Comparison of ENCODE assay signal across 27 mouse cellular contexts in the genomic region with DNA sequence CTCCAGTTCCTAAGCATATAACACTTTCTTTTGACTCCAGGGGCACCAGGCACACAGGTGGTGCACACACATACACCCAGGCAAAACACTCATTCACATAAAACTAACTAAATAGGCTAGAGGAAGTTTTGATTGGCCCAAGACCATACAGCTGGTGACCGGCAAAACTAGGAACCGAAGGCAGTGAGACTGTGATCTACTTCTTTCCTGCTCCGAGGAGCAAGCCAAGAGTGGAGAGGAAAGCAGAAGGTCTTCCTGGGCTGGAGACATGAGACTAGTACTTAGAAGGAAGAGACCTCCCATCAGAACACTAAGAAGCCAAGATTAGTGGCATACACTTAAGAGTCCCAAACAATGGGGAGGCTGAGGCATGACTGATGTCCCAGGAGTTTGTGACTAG. TPM values are rescaled to one million over a fixed set of nuclear protein-coding genes. Genes with fewer than 3 reads are reported as not detected.
A peak's percentile ranks its signal among the peaks of the same experiment; 100 is the strongest.
DNase-seq lines count a peak whose midpoint lies in the region; ATAC-seq and TF ChIP-seq lines count a peak whose summit lies in the region.
"Had no signal": no experiment of that assay in that cellular context is flagged by ENCODE, and none has a peak within 500 bp of the region (broad histone marks: within the 10 kb centered on the region; RNA-seq: fewer than 3 reads in every experiment).

No protein-coding gene starts in this region.

- H3K4me1 ChIP-seq in heart, embryonic 11.5 days (ENCODE audit: control insufficient read depth, insufficient read depth, low read length) = peaks cover 21% of the 10 kb centered on the region
- H3K4me1 ChIP-seq in liver, adult 2 months (ENCODE audit: control insufficient read depth, insufficient read depth, low read length) = peaks cover 6% of the 10 kb centered on the region

- TF ChIP-seq CTCF in liver, adult 2 months (IDR thresholded peaks at IDR 0.05; ENCODE audit: low read depth, low read length) = no peak

- no peak overlapping the region for H3K27ac ChIP-seq in heart, embryonic 11.5 days (ENCODE audit: low read depth, low read length)
- 0 out of 2 replicates have a peak overlapping the region, but pooled peaks have one; percentile 19 for H3K27ac ChIP-seq in liver, adult 2 months (replicated peaks; ENCODE audit: insufficient read depth, low read depth, low read length)
- H3K27ac ChIP-seq: embryonic facial prominence, embryonic 13.5 days; embryonic facial prominence, embryonic 15.5 days; forebrain, embryonic 10.5 days; forebrain, embryonic 12.5 days had no signal

- no peak overlapping the region for H3K4me3 ChIP-seq in heart, embryonic 11.5 days (ENCODE audit: low read depth, low read length)
- no peak overlapping the region for H3K4me3 ChIP-seq in liver, adult 2 months (ENCODE audit: insufficient read depth, low read depth, low read length)
- H3K4me3 ChIP-seq: embryonic facial prominence, embryonic 13.5 days; embryonic facial prominence, embryonic 15.5 days; erythroblast, embryonic 14.5 days; forebrain, embryonic 10.5 days; forebrain, embryonic 12.5 days had no signal

- no peak for ATAC-seq in heart, embryonic 11.5 days (replicated peaks; ENCODE audit: insufficient number of reproducible peaks, low FRiP score, low TSS enrichment)
- ATAC-seq: forebrain, embryonic 14.5 days had no signal

- peaks cover 26% of the 10 kb centered on the region for H3K36me3 ChIP-seq in heart, embryonic 11.5 days (ENCODE audit: control insufficient read depth, insufficient read depth, low read length)
- H3K36me3 ChIP-seq in liver, adult 2 months (ENCODE audit: control insufficient read depth, insufficient read depth, low read length) = peaks cover under 1% of the 10 kb centered on the region; the same call in 1 of the 2 replicates

- H3K4me2 ChIP-seq in heart, embryonic 11.5 days = no peak overlapping the region
- H3K4me2 ChIP-seq: embryonic facial prominence, embryonic 13.5 days; embryonic facial prominence, embryonic 15.5 days; forebrain, embryonic 12.5 days had no signal

- peaks cover 7% of the 10 kb centered on the region; the same call in 1 of the 2 replicates for H3K79me2 ChIP-seq in liver, adult 2 months (ENCODE audit: control insufficient read depth, insufficient read depth, low read length)

- WGBS in heart, embryonic 11.5 days (ENCODE audit: insufficient replicate concordance) = 66% methylated on average over 3 of the region's 3 CpGs
- 71% methylated on average over 3 of the region's 3 CpGs for WGBS in liver, adult 2 months

- TF ChIP-seq POLR2A in liver, adult 2 months (IDR thresholded peaks at IDR 0.05; ENCODE audit: extremely low read depth, insufficient read depth, low read length) = no peak

- H3K9ac ChIP-seq in heart, embryonic 11.5 days (ENCODE audit: low read depth, low read length) = no peak overlapping the region
- H3K9ac ChIP-seq in liver, adult 2 months (ENCODE audit: low read depth, low read length) = no peak overlapping the region
- H3K9ac ChIP-seq: embryonic facial prominence, embryonic 13.5 days; embryonic facial prominence, embryonic 15.5 days; forebrain, embryonic 12.5 days had no signal

- peak; percentile 36 to 47 for DNase-seq in heart, adult 18-20 months
- DNase-seq in heart, adult 8-10 months (ENCODE audit: low spot score) = peak; percentile 45
- no peak for DNase-seq in heart, postnatal 14 days
- no peak for DNase-seq in liver, adult 2 months (ENCODE audit: extremely low read depth, low read depth, low spot score)
- DNase-seq in liver = no peak
- DNase-seq: adrenal gland, adult 2 months; adrenal gland, postnatal 10 days; adrenal gland, postnatal 25 days; cerebellum, adult 11 months; cerebellum, adult 18-20 months; cerebellum, adult 8-10 months; cerebellum, adult 9-11 months; cerebellum, postnatal 14 days; cerebellum, postnatal 36 days; embryo, embryonic 11 days had no signal

- no peaks in the 10 kb centered on the region for H3K9me3 ChIP-seq in heart, embryonic 11.5 days (replicated peaks; ENCODE audit: control insufficient read depth, low read length)
- H3K9me3 ChIP-seq: embryonic facial prominence, embryonic 13.5 days; embryonic facial prominence, embryonic 15.5 days; forebrain, embryonic 12.5 days had no signal

- intact Hi-C loops in heart, postnatal 14 days (cut with DNase I) = no loop called here

- H3K27me3 ChIP-seq in heart, embryonic 11.5 days (ENCODE audit: control insufficient read depth, insufficient read depth, low read length) = peaks cover 7% of the 10 kb centered on the region; the same call in 1 of the 2 replicates
- no peaks in the 10 kb centered on the region for H3K27me3 ChIP-seq in liver, adult 2 months (ENCODE audit: control insufficient read depth, insufficient read depth, low read length)
- H3K27me3 ChIP-seq: embryonic facial prominence, embryonic 15.5 days had no signal

RNA-seq across cellular contexts. Expression of a gene that starts 8.5 kb away (rescaled TPM):
- 1 to 10 TPM; 7.7 to 8.6 TPM for total RNA-seq in heart, adult 18-20 months (2021)
- 4.4 and 5.9 TPM in 2 replicates for polyA plus RNA-seq in heart, embryonic 11.5 days (2014; fragmentation: Nextera tagmentation; extraction: Ambion mirVana)
- total RNA-seq in heart, adult 8-10 months (2022) = 1 to 10 TPM; 7.4 to 9.5 (median 7.9) TPM
- total RNA-seq in heart, postnatal 14 days (2021) = 10 to 100 TPM; 11.6 to 11.9 TPM
- 1.2 and 1.8 TPM in 2 replicates for total RNA-seq in liver, adult 2 months (2014; rRNA removed)
- polyA plus RNA-seq in liver, adult 2 months (2012; rRNA removed) = 2.5 and 3.2 TPM in 2 replicates

RNA-seq across cellular contexts. Expression of a gene that starts 8.9 kb away (rescaled TPM):
- total RNA-seq in heart, adult 18-20 months (2021) = 10 to 100 TPM; 13.4 to 14.7 TPM
- 26.3 and 27.2 TPM in 2 replicates for polyA plus RNA-seq in heart, embryonic 11.5 days (2014; fragmentation: Nextera tagmentation; extraction: Ambion mirVana)
- total RNA-seq in heart, adult 8-10 months (2022) = 10 to 100 TPM; 11.3 to 14.0 (median 13.2) TPM
- total RNA-seq in heart, postnatal 14 days (2021) = 10 to 100 TPM; 18.6 TPM
- 6.7 and 7.9 TPM in 2 replicates for total RNA-seq in liver, adult 2 months (2014; rRNA removed)
- polyA plus RNA-seq in liver, adult 2 months (2012; rRNA removed) = 16.2 and 20.0 TPM in 2 replicates

RNA-seq across cellular contexts. Expression of a gene that starts 12.8 kb away (rescaled TPM):
- not detected for total RNA-seq in heart, adult 18-20 months (2021)
- polyA plus RNA-seq in heart, embryonic 11.5 days (2014; fragmentation: Nextera tagmentation; extraction: Ambion mirVana) = not detected in 2 replicates
- total RNA-seq in heart, adult 8-10 months (2022) = under 1 TPM in 1 of 4 experiments, not detected in 3; 0.57 TPM
- total RNA-seq in heart, postnatal 14 days (2021) = under 1 TPM in 1 of 2 experiments, not detected in 1; 0.37 TPM
- not detected in 2 replicates for total RNA-seq in liver, adult 2 months (2014; rRNA removed)
- not detected in 2 replicates for polyA plus RNA-seq in liver, adult 2 months (2012; rRNA removed)
- total RNA-seq: adrenal gland, postnatal 10 days; adrenal gland, postnatal 4 days; common myeloid progenitor, adult 5-6 weeks; MEL had no signal
- polyA plus RNA-seq: C2C12; embryonic facial prominence, embryonic 11.5 days; erythroblast, embryonic 14.5 days; forebrain, embryonic 10.5 days; forebrain, embryonic 12.5 days had no signal

RNA-seq across cellular contexts. Expression of a gene that starts 16.8 kb away (rescaled TPM):
- 1 to 10 TPM in 1 of 2 experiments, under 1 TPM in 1; 0.39 to 1.1 TPM for total RNA-seq in heart, adult 18-20 months (2021)
- polyA plus RNA-seq in heart, embryonic 11.5 days (2014; fragmentation: Nextera tagmentation; extraction: Ambion mirVana) = 0.82 TPM in 1 of 2 replicates, not detected in the other
- under 1 TPM; 0.14 to 0.63 (median 0.52) TPM for total RNA-seq in heart, adult 8-10 months (2022)
- total RNA-seq in heart, postnatal 14 days (2021) = 1 to 10 TPM; 1.3 to 1.7 TPM
- under 0.01 and 0.07 TPM in 2 replicates for total RNA-seq in liver, adult 2 months (2014; rRNA removed)
- polyA plus RNA-seq in liver, adult 2 months (2012; rRNA removed) = 0.39 TPM in 1 of 2 replicates, not detected in the other
- total RNA-seq: MEL had no signal
- polyA plus RNA-seq: erythroblast, embryonic 14.5 days had no signal

RNA-seq across cellular contexts. Expression of a gene that starts 28.9 kb away (rescaled TPM):
- 10 to 100 TPM; 57.4 to 67.4 TPM for total RNA-seq in heart, adult 18-20 months (2021)
- polyA plus RNA-seq in heart, embryonic 11.5 days (2014; fragmentation: Nextera tagmentation; extraction: Ambion mirVana) = 38.1 and 43.1 TPM in 2 replicates
- 10 to 100 TPM; 57.6 to 63.2 (median 58.0) TPM for total RNA-seq in heart, adult 8-10 months (2022)
- 10 to 100 TPM; 90.2 to 99.0 TPM for total RNA-seq in heart, postnatal 14 days (2021)
- total RNA-seq in liver, adult 2 months (2014; rRNA removed) = 6.5 and 7.2 TPM in 2 replicates
- 15.1 and 16.5 TPM in 2 replicates for polyA plus RNA-seq in liver, adult 2 months (2012; rRNA removed)
- total RNA-seq: MEL had no signal

Comparison
In these comparisons a context has a peak if more than half of its experiments do, and no peak if none do; other contexts are left out.
1. DNase-seq: peak in heart, adult 18-20 months (2 of 2) and heart, adult 8-10 months (single experiment); none in heart, postnatal 14 days (0 of 2), liver, adult 2 months (single experiment) and liver (single experiment).